Mouse (Mus musculus) forebrain, embryonic 12.5 days (tissue): Measurements from ENCODE around the gene Fam90a1a. TPM values are rescaled to one million over a fixed set of nuclear protein-coding genes. Genes with fewer than 3 reads are reported as not detected.

Source experiments
- ATAC-seq: fragments of 200-750 bp; cut with Nextera tagmentation; 2 replicates; pipeline ENCODE4 v1.8.0; 2017; ENCODE audit warnings: moderate TSS enrichment; ENCODE audit not compliant: low FRiP score
- H3K27ac ChIP-seq: fragments of 300-500 bp; sonication (generic); 2 replicates; pipeline ENCODE4 v1.5.1; 2016; ENCODE audit warnings: mild to moderate bottlenecking
- H3K27me3 ChIP-seq: fragments of 300-500 bp; sonication (generic); 2 replicates; pipeline ENCODE4 v1.6.1; 2016; ENCODE audit warnings: mild to moderate bottlenecking
- H3K36me3 ChIP-seq: fragments of 300-500 bp; sonication (generic); replicated peaks from 2 replicates; pipeline ENCODE4 v1.6.1; 2016; ENCODE audit warnings: mild to moderate bottlenecking
- H3K4me1 ChIP-seq: fragments of 300-500 bp; sonication (generic); 2 replicates; pipeline ENCODE4 v1.6.1; 2016
- H3K4me2 ChIP-seq: fragments of 300-500 bp; sonication (generic); 2 replicates; pipeline ENCODE4 v1.6.1; 2016; ENCODE audit warnings: mild to moderate bottlenecking, moderate library complexity
- H3K4me3 ChIP-seq: fragments of 300-500 bp; sonication (generic); replicated peaks from 2 replicates; pipeline ENCODE4 v1.5.1; 2016; ENCODE audit warnings: mild to moderate bottlenecking
- H3K9ac ChIP-seq: fragments of 300-500 bp; sonication (generic); 2 replicates; pipeline ENCODE4 v1.6.1; 2016; ENCODE audit warnings: mild to moderate bottlenecking
- H3K9me3 ChIP-seq: fragments of 300-500 bp; sonication (generic); 2 replicates; pipeline ENCODE4 v1.6.1; 2016
- WGBS: fragments of 180-500 bp; shearing (Covaris S2); methylation state at CpG from one replicate; pipeline ENCODE4 v1.1.7; 2016; 5-methylcytosine and 5-hydroxymethylcytosine counted together
- polyA plus RNA-seq: library from polyadenylated mRNA; unstranded; fragments of >200 nt; fragmentation: Nextera tagmentation; extraction: Ambion mirVana; gene quantifications from 2 replicates; pipeline ENCODE4 v1.2.1, GENCODE M21; 2016

The Fam90a1a gene
- polyA plus RNA-seq, 1 experiment from 2014 or later: not detected

- H3K4me3 ChIP-seq: no peak overlapping the region
- no peak overlapping the region for H3K4me2 ChIP-seq
- no peaks in the 10 kb centered on the region for H3K27me3 ChIP-seq
- no peak for ATAC-seq
- H3K9ac ChIP-seq: no peak overlapping the region
- H3K4me1 ChIP-seq: no peaks in the 10 kb centered on the region
- H3K27ac ChIP-seq: no peak overlapping the region
- H3K36me3 ChIP-seq: no peaks in the 10 kb centered on the region
- WGBS: 65% methylated on average over 4 of the region's 4 CpGs
- no peaks in the 10 kb centered on the region for H3K9me3 ChIP-seq
Observed at GRCm38 (mm10) chr8:21978193-21978592, 19.7 kb downstream of the Fam90a1a start.

- ATAC-seq: no peak
- H3K9ac ChIP-seq: no peak overlapping the region
- no peak overlapping the region for H3K4me3 ChIP-seq
- H3K4me2 ChIP-seq: no peak overlapping the region
- H3K27ac ChIP-seq: no peak overlapping the region
- no peaks in the 10 kb centered on the region for H3K27me3 ChIP-seq
- 67% methylated on average over 8 of the region's 8 CpGs for WGBS
- H3K36me3 ChIP-seq: no peaks in the 10 kb centered on the region
- H3K9me3 ChIP-seq: no peaks in the 10 kb centered on the region
- no peaks in the 10 kb centered on the region for H3K4me1 ChIP-seq
Observed at GRCm38 (mm10) chr8:21981664-21982337, 23.3 kb downstream of the Fam90a1a start.

- Histone ChIP-seq H3K36me3 (no peaks in the 10 kb centered on the region), H3K27ac (no peak overlapping the region), H3K4me2 (no peak overlapping the region), H3K9me3 (no peaks in the 10 kb centered on the region), H3K4me3 (no peak overlapping the region), H3K4me1 (no peaks in the 10 kb centered on the region), H3K9ac (no peak overlapping the region), H3K27me3 (no peaks in the 10 kb centered on the region)
- 0 out of 2 replicates have a peak, but pooled peaks have one; percentile 44 for ATAC-seq
- 26% methylated on average over 6 of the region's 6 CpGs for WGBS
Observed at GRCm38 (mm10) chr8:21992184-21992583, 33.7 kb downstream of the Fam90a1a start.

- no peaks in the 10 kb centered on the region for H3K4me1 ChIP-seq
- no peak for ATAC-seq
- no peaks in the 10 kb centered on the region for H3K9me3 ChIP-seq
- WGBS: 53% methylated on average over 3 of the region's 3 CpGs
- no peaks in the 10 kb centered on the region for H3K27me3 ChIP-seq
- no peak overlapping the region for H3K4me3 ChIP-seq
- no peaks in the 10 kb centered on the region for H3K36me3 ChIP-seq
- H3K4me2 ChIP-seq: no peak overlapping the region
- H3K9ac ChIP-seq: no peak overlapping the region
- no peak overlapping the region for H3K27ac ChIP-seq
Observed at GRCm38 (mm10) chr8:21995181-21995580, 36.7 kb downstream of the Fam90a1a start.

GRCm38 (mm10) chr8:22004750-22005522 is 46.4 kb downstream of the Fam90a1a start:
- no peak overlapping the region for H3K4me2 ChIP-seq
- H3K4me1 ChIP-seq: no peaks in the 10 kb centered on the region
- 86% methylated on average over 14 of the region's 14 CpGs for WGBS
- no peak for ATAC-seq
- H3K4me3 ChIP-seq: no peak overlapping the region
- no peaks in the 10 kb centered on the region for H3K9me3 ChIP-seq
- H3K9ac ChIP-seq: no peak overlapping the region
- no peak overlapping the region for H3K27ac ChIP-seq
- H3K36me3 ChIP-seq: no peaks in the 10 kb centered on the region
- 0 out of 2 replicates have a peak, but pooled peaks cover 5% of the 10 kb centered on the region for H3K27me3 ChIP-seq

- H3K4me1 ChIP-seq: no peaks in the 10 kb centered on the region
- H3K4me2 ChIP-seq: no peak overlapping the region
- H3K27ac ChIP-seq: no peak overlapping the region
- no peaks in the 10 kb centered on the region for H3K9me3 ChIP-seq
- WGBS: 79% methylated on average over 6 of the region's 6 CpGs
- H3K27me3 ChIP-seq: peaks cover 16% of the 10 kb centered on the region
- H3K9ac ChIP-seq: no peak overlapping the region
- ATAC-seq: no peak
- H3K36me3 ChIP-seq: no peaks in the 10 kb centered on the region
- no peak overlapping the region for H3K4me3 ChIP-seq
Observed at GRCm38 (mm10) chr8:22006423-22006822, 47.9 kb downstream of the Fam90a1a start.

GRCm38 (mm10) chr8:22009403-22009802 is 50.9 kb downstream of the Fam90a1a start:
- Histone ChIP-seq H3K4me1 (no peaks in the 10 kb centered on the region), H3K9ac (no peak overlapping the region), H3K4me2 (no peak overlapping the region), H3K36me3 (no peaks in the 10 kb centered on the region), H3K27me3 (peaks cover 35% of the 10 kb centered on the region), H3K27ac (no peak overlapping the region), H3K4me3 (no peak overlapping the region), H3K9me3 (no peaks in the 10 kb centered on the region)
- 51% methylated on average over 3 of the region's 3 CpGs for WGBS
- no peak for ATAC-seq

GRCm38 (mm10) chr8:22013034-22013707 is 54.7 kb downstream of the Fam90a1a start:
- H3K9me3 ChIP-seq: no peaks in the 10 kb centered on the region
- no peak overlapping the region for H3K27ac ChIP-seq
- peak; percentile 73; the same call in 1 of the 2 replicates for ATAC-seq
- peak overlapping the region; percentile 35 for H3K4me2 ChIP-seq
- peak overlapping the region; percentile 13 for H3K4me3 ChIP-seq
- no peak overlapping the region for H3K9ac ChIP-seq
- no peaks in the 10 kb centered on the region for H3K36me3 ChIP-seq
- 19% methylated on average over 24 of the region's 24 CpGs for WGBS
- H3K4me1 ChIP-seq: no peaks in the 10 kb centered on the region
- peaks cover 60% of the 10 kb centered on the region for H3K27me3 ChIP-seq

Other genes with a start within 250 kb of the Fam90a1a start
- not detected in 2 replicates for gene Defa24, start 224.2 kb upstream of the Fam90a1a start, polyA plus RNA-seq
- gene Defb50, start 135.2 kb upstream of the Fam90a1a start, polyA plus RNA-seq: not detected in 2 replicates
- not detected in 2 replicates for gene Defb2, start 118.8 kb upstream of the Fam90a1a start, polyA plus RNA-seq
- not detected in 2 replicates for gene Defb10, start 99.8 kb upstream of the Fam90a1a start, polyA plus RNA-seq
- not detected in 2 replicates for gene Defb9, start 73.3 kb upstream of the Fam90a1a start, polyA plus RNA-seq
- 0.79 TPM in 1 of 2 replicates, not detected in the other for gene Defb11, start 52.3 kb upstream of the Fam90a1a start, polyA plus RNA-seq
- gene Defb15, start 26.0 kb upstream of the Fam90a1a start, polyA plus RNA-seq: not detected in 2 replicates
- gene Defb35, start 20.4 kb upstream of the Fam90a1a start, polyA plus RNA-seq: not detected in 2 replicates
- not detected in 2 replicates for gene Defb13, start 12.0 kb upstream of the Fam90a1a start, polyA plus RNA-seq
- not detected in 2 replicates for gene Ccdc70, start 11.1 kb downstream of the Fam90a1a start, polyA plus RNA-seq
- 2.3 and 2.6 TPM in 2 replicates for gene Atp7b, start 101.6 kb downstream of the Fam90a1a start, polyA plus RNA-seq
- gene Alg11, start 102.0 kb downstream of the Fam90a1a start, polyA plus RNA-seq: 15.4 and 25.6 TPM in 2 replicates
- 0.17 and 0.32 TPM in 2 replicates for gene Nek5, start 166.3 kb downstream of the Fam90a1a start, polyA plus RNA-seq
- 6.3 and 6.9 TPM in 2 replicates for gene Nek3, start 207.7 kb downstream of the Fam90a1a start, polyA plus RNA-seq
- 63.1 and 65.9 TPM in 2 replicates for gene Ckap2, start 227.1 kb downstream of the Fam90a1a start, polyA plus RNA-seq
- gene Vps36, start 234.1 kb downstream of the Fam90a1a start, polyA plus RNA-seq: 42.7 and 44.4 TPM in 2 replicates